Mouse (Mus musculus): ENCODE data around the gene Slc27a5. TPM values are rescaled to one million over a fixed set of nuclear protein-coding genes. Genes with fewer than 3 reads are reported as not detected.

Gene Slc27a5
- polyA plus RNA-seq, 1 experiment from 2014 or later, result 1.5 TPM

- H3K9ac ChIP-seq, result peak overlapping the region; percentile 89
- H3K9me3 ChIP-seq (replicated peaks), result no peaks in the 10 kb centered on the region
- H3K27me3 ChIP-seq (replicated peaks), result no peaks in the 10 kb centered on the region
- H3K4me1 ChIP-seq, result peaks cover 58% of the 10 kb centered on the region
- H3K4me3 ChIP-seq, result peak overlapping the region; percentile 86
- H3K4me2 ChIP-seq, result peak overlapping the region; percentile 81
- no peak for ATAC-seq
- H3K27ac ChIP-seq, result peak overlapping the region; percentile 98
- 80% methylated on average over 17 of the region's 17 CpGs for WGBS (ENCODE audit: insufficient replicate concordance)
- peaks cover 55% of the 10 kb centered on the region for H3K36me3 ChIP-seq
Measured at GRCm38 (mm10) chr7:13035211-13035855, 37.3 kb upstream of the Slc27a5 start.

- no peaks in the 10 kb centered on the region for H3K27me3 ChIP-seq (replicated peaks)
- peak; percentile 78 for ATAC-seq
- H3K4me2 ChIP-seq, result peak within 1 kb of the TSS; percentile 81
- H3K4me1 ChIP-seq, result peaks cover 51% of the 10 kb centered on the region
- H3K36me3 ChIP-seq, result peaks cover 65% of the 10 kb centered on the region
- WGBS (ENCODE audit: insufficient replicate concordance), result under 1% methylated on average over 45 of the region's 45 CpGs
- peak within 1 kb of the TSS; percentile 86 for H3K4me3 ChIP-seq
- peak within 1 kb of the TSS; percentile 89 for H3K9ac ChIP-seq
- H3K27ac ChIP-seq, result peak within 1 kb of the TSS; percentile 98
- H3K9me3 ChIP-seq (replicated peaks), result no peaks in the 10 kb centered on the region
Measured at GRCm38 (mm10) chr7:13034148-13034977, 36.4 kb upstream of the Slc27a5 start, which contains the start of gene Chmp2a. TSS of gene Chmp2a (minus strand) at chr7:13034807.

- no peaks in the 10 kb centered on the region for H3K27me3 ChIP-seq (replicated peaks)
- H3K36me3 ChIP-seq, result peaks cover 72% of the 10 kb centered on the region
- peak overlapping the region; percentile 98 for H3K27ac ChIP-seq
- WGBS (ENCODE audit: insufficient replicate concordance), result 45% methylated on average over 13 of the region's 13 CpGs
- H3K4me2 ChIP-seq, result peak overlapping the region; percentile 81
- no peak for ATAC-seq
- no peaks in the 10 kb centered on the region for H3K9me3 ChIP-seq (replicated peaks)
- peaks cover 44% of the 10 kb centered on the region for H3K4me1 ChIP-seq
- peak overlapping the region; percentile 86 for H3K4me3 ChIP-seq
- peak overlapping the region; percentile 89 for H3K9ac ChIP-seq
Measured at GRCm38 (mm10) chr7:13033451-13034147, 35.6 kb upstream of the Slc27a5 start.

DNA sequence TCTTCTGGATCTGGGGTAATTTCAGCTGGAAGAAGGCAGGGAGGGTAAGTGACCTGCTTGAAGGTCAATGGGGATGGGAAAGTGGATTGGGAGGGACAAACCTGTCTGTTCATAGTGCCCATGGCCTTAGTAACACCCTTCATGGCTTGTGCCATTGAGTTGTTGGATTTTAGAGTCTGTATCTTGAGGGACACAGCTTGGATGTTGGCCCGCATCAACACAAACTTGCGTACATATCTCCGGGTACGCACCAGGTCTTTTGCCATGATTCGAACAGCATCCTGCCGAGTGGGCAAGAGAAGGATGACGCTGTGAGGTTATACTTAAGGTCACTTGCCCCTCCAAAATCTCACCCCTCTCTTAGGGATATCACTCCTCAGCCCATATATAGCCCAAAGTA is 34.5 kb upstream of the Slc27a5 start:
- H3K9me3 ChIP-seq (replicated peaks), result no peaks in the 10 kb centered on the region
- no peak overlapping the region for H3K27ac ChIP-seq
- H3K27me3 ChIP-seq (replicated peaks), result no peaks in the 10 kb centered on the region
- H3K36me3 ChIP-seq, result peaks cover 83% of the 10 kb centered on the region
- ATAC-seq, result no peak
- no peak overlapping the region for H3K9ac ChIP-seq
- WGBS (ENCODE audit: insufficient replicate concordance), result 93% methylated on average over 7 of the region's 7 CpGs
- H3K4me3 ChIP-seq, result no peak overlapping the region
- H3K4me1 ChIP-seq, result peaks cover 42% of the 10 kb centered on the region
- H3K4me2 ChIP-seq, result peak overlapping the region; percentile 81; the same call in 1 of the 2 replicates

DNA sequence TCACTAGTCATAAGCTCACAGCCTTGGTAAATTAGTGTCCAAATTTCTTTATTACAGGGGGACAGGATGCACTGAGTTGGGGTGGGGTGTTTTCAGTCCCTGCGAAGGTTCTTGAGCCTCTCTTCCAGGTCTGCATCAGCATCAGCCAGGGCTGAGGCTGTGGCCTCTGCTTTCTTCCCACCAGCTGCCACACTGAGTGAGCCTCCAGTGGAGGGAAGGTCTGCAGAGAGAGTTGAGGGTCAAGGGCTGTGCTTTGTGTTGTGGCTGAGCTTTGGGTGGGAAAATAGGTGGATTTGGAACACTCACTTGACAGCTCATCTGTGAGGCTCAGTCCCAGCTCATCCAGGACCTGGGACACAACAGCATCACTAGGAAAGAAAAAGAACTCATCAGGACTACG is 34.0 kb upstream of the Slc27a5 start:
- Histone ChIP-seq H3K4me1 (peaks cover 44% of the 10 kb centered on the region), H3K9ac (no peak overlapping the region), H3K27ac (no peak overlapping the region), H3K36me3 (peaks cover 88% of the 10 kb centered on the region), H3K4me2 (no peak overlapping the region), H3K9me3 (replicated peaks) (no peaks in the 10 kb centered on the region), H3K27me3 (replicated peaks) (no peaks in the 10 kb centered on the region), H3K4me3 (no peak overlapping the region)
- no peak for ATAC-seq
- 72% methylated on average over 2 of the region's 2 CpGs for WGBS (ENCODE audit: insufficient replicate concordance)

DNA sequence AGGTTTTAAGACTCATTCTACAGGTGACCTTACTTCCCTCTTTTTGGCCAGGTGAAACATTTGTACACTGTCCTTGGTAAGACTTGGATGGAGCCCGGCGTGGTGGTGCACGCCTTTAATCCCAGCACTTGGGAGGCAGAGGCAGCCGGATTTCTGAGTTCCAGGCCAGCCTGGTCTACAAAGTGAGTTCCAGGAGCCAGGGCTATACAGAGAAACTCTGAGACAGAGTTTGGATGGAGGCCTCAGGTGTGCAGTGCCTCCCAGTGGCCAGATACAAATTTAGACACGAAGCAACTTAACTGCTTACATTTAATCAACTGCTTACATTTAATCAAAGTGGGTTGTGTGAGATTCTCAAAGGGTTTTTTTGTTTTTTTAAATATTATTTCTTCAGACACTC is 33.1 kb upstream of the Slc27a5 start:
- ATAC-seq, result no peak
- Histone ChIP-seq H3K4me3 (no peak overlapping the region), H3K27me3 (replicated peaks) (no peaks in the 10 kb centered on the region), H3K36me3 (peaks cover 92% of the 10 kb centered on the region), H3K27ac (no peak overlapping the region), H3K9ac (no peak overlapping the region), H3K4me1 (peaks cover 44% of the 10 kb centered on the region), H3K4me2 (no peak overlapping the region), H3K9me3 (replicated peaks) (no peaks in the 10 kb centered on the region)
- WGBS (ENCODE audit: insufficient replicate concordance), result 75% methylated on average over 5 of the region's 5 CpGs

GRCm38 (mm10) chr7:13028986-13029385 is 31.0 kb upstream of the Slc27a5 start:
- H3K4me1 ChIP-seq, result peaks cover 40% of the 10 kb centered on the region
- no peaks in the 10 kb centered on the region for H3K27me3 ChIP-seq (replicated peaks)
- no peak overlapping the region for H3K4me3 ChIP-seq
- 86% methylated on average over 4 of the region's 4 CpGs for WGBS (ENCODE audit: insufficient replicate concordance)
- H3K9ac ChIP-seq, result no peak overlapping the region
- H3K4me2 ChIP-seq, result no peak overlapping the region
- no peak overlapping the region for H3K27ac ChIP-seq
- ATAC-seq, result no peak
- no peaks in the 10 kb centered on the region for H3K9me3 ChIP-seq (replicated peaks)
- peaks cover 88% of the 10 kb centered on the region for H3K36me3 ChIP-seq

GRCm38 (mm10) chr7:13025511-13026112 is 27.6 kb upstream of the Slc27a5 start:
- H3K36me3 ChIP-seq, result peaks cover 55% of the 10 kb centered on the region
- 29% methylated on average over 4 of the region's 4 CpGs for WGBS (ENCODE audit: insufficient replicate concordance)

GRCm38 (mm10) chr7:13024805-13025204 is 26.8 kb upstream of the Slc27a5 start:
- H3K4me1 ChIP-seq, result peaks cover 36% of the 10 kb centered on the region
- peak overlapping the region; percentile 96 for H3K9ac ChIP-seq
- no peaks in the 10 kb centered on the region for H3K9me3 ChIP-seq (replicated peaks)
- peak overlapping the region; percentile 98 for H3K4me2 ChIP-seq
- H3K36me3 ChIP-seq, result peaks cover 47% of the 10 kb centered on the region
- peak overlapping the region; percentile 99 for H3K27ac ChIP-seq
- WGBS (ENCODE audit: insufficient replicate concordance), result under 1% methylated on average over 43 of the region's 44 CpGs
- H3K4me3 ChIP-seq, result peak overlapping the region; percentile 98
- H3K27me3 ChIP-seq (replicated peaks), result no peaks in the 10 kb centered on the region
- ATAC-seq, result peak; percentile 65

More at GRCm38 (mm10) chr7:13025511-13026112, 27.6 kb upstream of the Slc27a5 start:
- H3K9ac ChIP-seq, result peak overlapping the region; percentile 96
- H3K4me1 ChIP-seq, result peaks cover 36% of the 10 kb centered on the region
- peak overlapping the region; percentile 98 for H3K4me2 ChIP-seq
- no peak for ATAC-seq
- H3K27ac ChIP-seq, result peak overlapping the region; percentile 99
- peak overlapping the region; percentile 98 for H3K4me3 ChIP-seq
- no peaks in the 10 kb centered on the region for H3K9me3 ChIP-seq (replicated peaks)
- H3K27me3 ChIP-seq (replicated peaks), result no peaks in the 10 kb centered on the region

DNA sequence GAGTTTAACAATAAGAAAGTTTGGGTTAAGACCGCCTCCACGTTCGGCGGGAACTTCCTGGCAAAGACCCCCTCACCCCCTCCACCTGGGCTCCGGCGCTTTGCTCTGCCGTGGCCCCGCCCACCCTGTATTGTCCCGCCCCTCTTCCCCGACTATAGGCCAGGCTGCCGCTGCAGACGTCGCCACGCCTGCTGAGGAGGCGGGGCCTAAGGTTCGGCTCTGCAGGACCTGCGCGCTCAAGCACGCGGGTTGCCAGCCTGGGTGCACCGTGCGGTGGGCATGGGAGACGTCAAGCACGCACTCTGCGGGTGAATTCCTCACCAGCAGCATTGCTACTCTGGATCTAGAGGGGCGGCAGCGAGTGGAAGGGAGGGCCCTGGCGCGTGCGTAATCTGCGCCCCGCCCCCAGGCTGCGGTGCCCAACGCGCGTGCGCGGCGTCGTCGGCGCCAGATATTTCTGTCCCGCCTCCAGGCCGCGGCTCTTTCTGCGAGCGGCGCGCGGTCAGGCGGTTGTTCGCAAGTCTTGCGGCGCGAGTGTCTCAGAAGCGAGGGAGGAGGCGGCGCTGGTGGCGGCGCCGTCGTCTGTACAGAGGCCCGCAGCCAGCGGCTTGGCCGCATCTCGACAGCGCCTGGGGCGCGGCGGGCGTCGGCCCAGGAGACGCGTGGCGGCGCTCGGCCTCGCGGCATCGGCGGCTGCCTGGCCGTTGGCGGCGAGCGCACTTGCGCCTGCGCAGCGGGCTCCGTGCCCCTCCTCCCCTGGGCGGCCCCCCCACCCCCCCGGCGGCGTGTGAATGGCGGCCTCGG is 26.1 kb upstream of the Slc27a5 start:
- peak; percentile 81 for ATAC-seq
- peaks cover 40% of the 10 kb centered on the region for H3K36me3 ChIP-seq
- H3K9ac ChIP-seq, result peak overlapping the region; percentile 96
- H3K9me3 ChIP-seq (replicated peaks), result no peaks in the 10 kb centered on the region
- under 1% methylated on average over 78 of the region's 95 CpGs for WGBS (ENCODE audit: insufficient replicate concordance)
- peak overlapping the region; percentile 98 for H3K4me3 ChIP-seq
- H3K4me2 ChIP-seq, result peak overlapping the region; percentile 98
- H3K27me3 ChIP-seq (replicated peaks), result peaks cover 5% of the 10 kb centered on the region; the same call in 1 of the 2 replicates
- H3K27ac ChIP-seq, result peak overlapping the region; percentile 99
- H3K4me1 ChIP-seq, result peaks cover 36% of the 10 kb centered on the region

Measured in liver, embryonic 12.5 days (tissue).